Mouse (Mus musculus): ENCODE measurements around the gene Hoxb5.

The Hoxb5 gene

DNA sequence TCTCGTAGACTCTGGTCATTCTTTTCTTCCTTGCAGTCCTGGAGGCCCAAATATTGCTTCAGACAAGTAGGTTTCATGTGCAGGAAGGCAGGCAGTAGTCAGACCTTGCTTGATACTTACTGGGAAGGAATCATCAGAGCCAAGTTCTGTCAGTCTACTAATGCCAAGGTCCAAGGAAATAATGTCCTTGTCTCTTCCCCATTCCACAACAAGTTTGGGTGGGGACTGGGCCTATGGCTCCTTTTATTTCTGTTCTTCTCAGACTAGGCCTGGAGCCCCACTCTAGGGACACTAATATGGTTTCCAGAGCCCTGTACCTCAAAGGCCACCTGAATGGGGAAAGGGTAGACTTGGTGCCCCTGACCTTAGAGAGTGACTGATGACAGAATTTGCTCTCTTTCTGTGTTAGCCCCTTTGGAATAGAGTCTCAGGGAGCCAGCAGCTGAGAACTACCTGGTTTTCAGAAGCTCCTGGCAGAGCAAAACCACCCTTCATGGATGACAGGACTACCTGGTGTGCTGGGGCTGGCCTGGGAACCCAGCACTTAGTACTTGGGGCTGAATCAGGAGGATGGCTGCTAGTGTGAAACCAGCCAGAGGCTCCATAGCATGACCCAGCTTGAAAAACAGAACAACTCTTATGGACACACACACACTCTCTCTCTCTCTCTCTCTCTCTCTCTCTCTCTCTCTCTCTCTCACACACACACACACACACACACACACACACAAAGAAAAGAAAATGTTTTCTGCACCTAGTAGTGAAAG is 14.5 kb upstream of the Hoxb5 start:
- no peaks in the 10 kb centered on the region for H3K36me3 ChIP-seq (ENCODE audit: insufficient read depth, low read length)
- H3K4me1 ChIP-seq (replicated peaks; ENCODE audit: low read depth, low read length), result peaks cover 52% of the 10 kb centered on the region
- TF ChIP-seq POU5F1 (IDR thresholded peaks at IDR 0.05; ENCODE audit: borderline replicate concordance, low read length), result no peak
- TF ChIP-seq CTCF (conservative IDR thresholded peaks at IDR 0.05; ENCODE audit: low read length), result no peak
- TF ChIP-seq NANOG (IDR thresholded peaks at IDR 0.05; ENCODE audit: borderline replicate concordance, low read length), result no peak
- peaks cover 97% of the 10 kb centered on the region for H3K27me3 ChIP-seq (ENCODE audit: insufficient read depth, low read length)
- H3K9me3 ChIP-seq (ENCODE audit: low read length), result no peaks in the 10 kb centered on the region
- no peak overlapping the region for H3K4me3 ChIP-seq (replicated peaks; ENCODE audit: low read length)

DNA sequence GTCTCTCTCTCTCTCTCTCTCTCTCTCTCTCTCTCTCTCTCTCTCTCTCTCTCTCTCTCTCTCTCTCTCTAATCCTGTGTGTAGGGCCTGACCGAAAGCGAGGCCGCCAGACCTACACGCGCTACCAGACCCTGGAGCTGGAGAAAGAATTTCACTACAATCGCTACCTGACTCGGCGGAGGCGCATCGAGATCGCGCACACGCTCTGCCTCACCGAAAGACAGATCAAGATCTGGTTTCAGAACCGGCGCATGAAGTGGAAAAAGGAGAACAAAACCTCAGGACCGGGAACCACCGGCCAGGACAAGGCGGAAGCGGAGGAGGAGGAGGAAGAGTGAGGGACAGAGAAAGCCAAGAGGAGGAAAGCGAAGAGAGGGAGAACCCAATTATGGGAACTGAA is 13.8 kb upstream of the Hoxb5 start:
- TF ChIP-seq POU5F1 (IDR thresholded peaks at IDR 0.05; ENCODE audit: borderline replicate concordance, low read length), result no peak
- H3K4me3 ChIP-seq (replicated peaks; ENCODE audit: low read length), result no peak overlapping the region
- H3K27me3 ChIP-seq (ENCODE audit: insufficient read depth, low read length), result peaks cover 98% of the 10 kb centered on the region
- H3K36me3 ChIP-seq (ENCODE audit: insufficient read depth, low read length), result no peaks in the 10 kb centered on the region
- peaks cover 51% of the 10 kb centered on the region for H3K4me1 ChIP-seq (replicated peaks; ENCODE audit: low read depth, low read length)
- no peaks in the 10 kb centered on the region for H3K9me3 ChIP-seq (ENCODE audit: low read length)

DNA sequence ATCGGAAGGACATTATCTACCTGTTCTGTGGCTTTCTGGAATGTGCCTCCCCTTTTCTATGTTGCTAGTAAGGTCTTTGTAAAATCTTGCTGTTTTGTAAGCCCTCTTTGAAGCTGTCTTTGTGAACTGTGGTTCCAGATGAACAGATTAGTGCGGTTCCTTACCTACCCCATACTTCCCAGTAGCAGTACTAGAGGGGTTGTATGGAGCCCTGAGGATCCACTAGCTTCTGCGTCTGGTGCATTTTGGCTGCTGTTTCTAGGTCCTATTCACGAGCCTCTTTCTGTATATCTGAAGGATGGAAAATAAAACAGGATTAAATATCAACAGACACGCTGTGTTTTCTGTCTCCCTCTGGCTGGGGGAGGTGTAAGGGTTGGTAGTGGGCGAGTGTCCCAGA is 13.3 kb upstream of the Hoxb5 start:
- TF ChIP-seq NANOG (IDR thresholded peaks at IDR 0.05; ENCODE audit: borderline replicate concordance, low read length), result no peak
- Histone ChIP-seq H3K4me1 (replicated peaks; ENCODE audit: low read depth, low read length) (peaks cover 52% of the 10 kb centered on the region), H3K27me3 (ENCODE audit: insufficient read depth, low read length) (peaks cover 98% of the 10 kb centered on the region), H3K9me3 (ENCODE audit: low read length) (no peaks in the 10 kb centered on the region), H3K36me3 (ENCODE audit: insufficient read depth, low read length) (no peaks in the 10 kb centered on the region), H3K4me3 (replicated peaks; ENCODE audit: low read length) (no peak overlapping the region)

DNA sequence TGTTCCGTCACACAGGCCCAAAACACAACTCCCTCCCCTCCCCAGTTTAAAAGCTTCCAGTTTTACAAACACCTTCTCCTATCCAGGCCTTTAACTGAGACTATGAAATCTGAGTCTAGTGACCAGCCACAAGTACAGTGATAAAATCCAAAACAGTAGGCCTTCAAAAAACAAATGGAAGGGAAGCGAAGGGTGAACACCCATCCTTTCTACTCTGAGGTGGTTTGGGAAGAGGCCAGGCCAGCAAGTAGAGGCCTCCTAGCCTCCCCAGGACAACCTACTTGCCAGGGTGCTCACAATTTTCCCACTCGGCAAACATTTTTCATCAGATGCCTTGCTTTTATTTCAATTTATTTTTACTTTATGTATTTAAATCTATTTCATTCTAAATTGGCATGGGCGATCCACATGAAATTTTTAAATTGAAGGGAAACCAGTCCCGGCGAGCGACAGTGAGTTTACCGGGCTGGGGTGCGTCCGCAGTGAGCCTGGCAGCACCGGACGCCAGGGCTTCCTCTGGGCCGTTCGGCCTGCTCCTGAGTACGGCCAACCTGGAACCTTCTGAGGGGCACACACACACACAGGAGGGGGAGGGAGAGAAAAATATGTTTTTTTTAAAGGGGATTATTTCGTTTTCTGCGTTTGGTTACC is 12.3 kb upstream of the Hoxb5 start:
- peaks cover 59% of the 10 kb centered on the region for H3K4me1 ChIP-seq (replicated peaks; ENCODE audit: low read depth, low read length)

DNA sequence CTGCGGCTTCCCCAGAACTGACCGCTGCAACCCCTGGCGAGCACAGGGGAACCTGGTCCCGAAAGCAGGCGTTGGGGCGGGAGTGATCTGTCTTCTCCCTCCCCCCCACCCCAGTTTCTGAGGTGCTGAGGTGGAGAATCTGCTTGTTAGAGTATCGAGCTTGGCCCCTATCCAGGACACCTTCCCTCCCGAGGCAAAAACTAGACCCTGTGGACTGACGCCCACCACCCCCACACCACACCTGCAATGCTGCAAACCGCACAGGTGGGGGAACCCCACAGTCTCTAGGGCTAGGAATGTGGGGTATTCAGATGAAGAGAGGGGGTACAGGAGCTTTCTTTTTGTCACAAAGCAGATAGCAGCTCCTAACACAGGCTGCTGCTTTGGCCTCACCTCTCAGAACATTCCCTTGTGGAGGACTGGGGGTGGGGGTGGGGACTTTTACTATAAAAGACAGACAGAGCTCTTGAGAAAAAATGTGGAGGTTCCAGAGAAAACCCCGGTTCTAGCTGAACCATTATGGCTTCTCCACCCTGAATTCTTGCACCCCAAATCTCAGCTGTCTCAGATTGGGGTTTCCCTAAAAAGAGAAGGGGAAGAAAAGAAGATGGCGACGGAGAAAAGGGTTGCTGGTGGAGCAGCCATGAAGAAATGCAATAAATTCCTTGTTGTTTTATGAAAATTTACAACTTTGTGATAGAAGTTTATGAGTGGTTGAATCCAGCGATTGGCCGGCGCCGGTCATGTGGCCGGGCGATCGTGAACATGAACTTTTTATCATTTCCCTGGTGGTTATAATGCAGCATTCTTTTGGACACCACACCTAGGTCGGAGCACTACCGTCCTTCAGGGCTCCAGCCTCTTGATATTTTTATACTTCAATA is 11.2 kb upstream of the Hoxb5 start, which contains the start of gene Hoxb6:
Hoxb6 (plus strand) TSS at position 796 of the 884 bp plus-strand sequence.
- peaks cover 52% of the 10 kb centered on the region for H3K4me1 ChIP-seq (replicated peaks; ENCODE audit: low read depth, low read length)
- no peaks in the 10 kb centered on the region for H3K36me3 ChIP-seq (ENCODE audit: insufficient read depth, low read length)
- peaks cover 99% of the 10 kb centered on the region for H3K27me3 ChIP-seq (ENCODE audit: insufficient read depth, low read length)
- TF ChIP-seq POU5F1 (IDR thresholded peaks at IDR 0.05; ENCODE audit: borderline replicate concordance, low read length) (no peak), CTCF (conservative IDR thresholded peaks at IDR 0.05; ENCODE audit: low read length) (no peak), NANOG (IDR thresholded peaks at IDR 0.05; ENCODE audit: borderline replicate concordance, low read length) (no peak)
- H3K4me3 ChIP-seq (replicated peaks; ENCODE audit: low read length), result peak within 1 kb of the TSS; percentile 13; the same call in 1 of the 2 replicates
- H3K9me3 ChIP-seq (ENCODE audit: low read length), result no peaks in the 10 kb centered on the region

More for the DNA sequence above, 12.3 kb upstream of the Hoxb5 start:
- Histone ChIP-seq H3K36me3 (ENCODE audit: insufficient read depth, low read length) (no peaks in the 10 kb centered on the region), H3K9me3 (ENCODE audit: low read length) (no peaks in the 10 kb centered on the region), H3K27me3 (ENCODE audit: insufficient read depth, low read length) (peaks cover 99% of the 10 kb centered on the region), H3K4me3 (replicated peaks; ENCODE audit: low read length) (no peak overlapping the region)
- TF ChIP-seq CTCF (conservative IDR thresholded peaks at IDR 0.05; ENCODE audit: low read length), result no peak

DNA sequence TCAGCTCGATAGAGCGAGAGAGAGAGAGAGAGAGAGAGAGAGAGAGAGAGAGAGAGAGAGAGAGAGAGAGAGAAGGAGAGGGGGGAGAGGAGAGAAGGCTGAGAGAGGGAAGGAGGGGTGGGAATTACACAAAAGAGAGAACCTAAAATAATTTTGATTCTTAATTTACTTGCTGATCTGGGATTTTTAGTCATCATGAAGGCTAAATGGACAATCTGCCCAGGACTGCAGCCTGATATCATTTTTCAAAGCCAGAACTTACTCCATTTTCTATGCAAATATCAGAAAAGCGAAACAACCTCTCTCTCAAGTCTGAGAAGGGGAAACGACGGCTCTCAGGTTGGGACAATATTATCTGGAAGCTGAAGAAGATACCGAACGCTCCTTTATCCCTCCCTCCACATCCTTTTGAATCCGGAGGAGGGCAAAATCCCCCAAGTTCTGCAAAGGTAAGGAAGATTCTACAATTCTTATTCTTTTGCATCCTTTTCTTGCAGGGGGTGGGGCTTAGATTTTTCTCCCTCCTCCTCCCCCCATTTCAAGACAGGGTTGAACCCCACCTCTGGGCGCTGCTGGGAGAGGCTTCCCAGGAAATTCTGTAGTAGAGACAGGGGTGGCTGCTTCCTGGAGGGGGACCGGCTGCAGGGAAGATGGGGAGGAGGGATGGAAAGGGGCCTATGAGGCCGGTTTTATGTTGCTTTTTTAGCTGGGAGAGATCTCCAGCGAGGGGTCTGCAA is 10.4 kb upstream of the Hoxb5 start:
- TF ChIP-seq CTCF (conservative IDR thresholded peaks at IDR 0.05; ENCODE audit: low read length) (no peak), POU5F1 (IDR thresholded peaks at IDR 0.05; ENCODE audit: borderline replicate concordance, low read length) (no peak), NANOG (IDR thresholded peaks at IDR 0.05; ENCODE audit: borderline replicate concordance, low read length) (no peak)
- Histone ChIP-seq H3K27me3 (ENCODE audit: insufficient read depth, low read length) (peaks cover 99% of the 10 kb centered on the region), H3K4me1 (replicated peaks; ENCODE audit: low read depth, low read length) (peaks cover 44% of the 10 kb centered on the region), H3K4me3 (replicated peaks; ENCODE audit: low read length) (peak overlapping the region; percentile 13; the same call in 1 of the 2 replicates), H3K36me3 (ENCODE audit: insufficient read depth, low read length) (no peaks in the 10 kb centered on the region), H3K9me3 (ENCODE audit: low read length) (no peaks in the 10 kb centered on the region)

DNA sequence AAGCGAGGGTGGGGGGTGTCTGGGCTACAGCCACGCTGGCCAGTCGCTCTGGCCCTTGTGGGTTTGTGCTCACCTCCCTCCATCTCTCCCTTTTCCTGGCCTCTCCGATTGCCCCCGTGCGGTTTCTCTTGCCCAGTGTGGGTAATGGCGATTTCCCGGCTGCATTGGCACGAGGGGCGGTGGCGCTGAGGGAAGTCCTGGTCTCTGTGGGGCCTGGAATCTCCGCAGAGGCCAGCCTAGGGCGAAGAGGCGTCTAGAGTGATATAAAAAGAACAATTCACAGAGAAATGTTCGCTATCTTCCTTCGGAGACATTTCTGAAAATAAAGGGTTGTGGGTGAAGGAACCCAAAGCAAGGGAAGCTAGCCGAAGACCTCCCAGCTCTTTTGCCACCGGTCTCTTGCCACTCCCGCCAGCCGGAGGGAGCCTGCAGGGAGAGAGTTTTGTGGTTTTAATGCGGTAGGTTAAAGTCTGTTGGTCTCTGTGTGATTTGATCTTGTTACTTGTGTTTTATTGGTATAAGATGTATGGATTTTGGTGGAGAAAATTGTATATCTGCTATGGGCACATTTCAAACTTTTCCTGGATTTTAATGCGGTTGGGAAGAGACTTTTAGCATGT is 9.7 kb upstream of the Hoxb5 start:
- peaks cover 43% of the 10 kb centered on the region for H3K4me1 ChIP-seq (replicated peaks; ENCODE audit: low read depth, low read length)
- TF ChIP-seq POU5F1 (IDR thresholded peaks at IDR 0.05; ENCODE audit: borderline replicate concordance, low read length) (no peak), NANOG (IDR thresholded peaks at IDR 0.05; ENCODE audit: borderline replicate concordance, low read length) (no peak), CTCF (conservative IDR thresholded peaks at IDR 0.05; ENCODE audit: low read length) (no peak)
- H3K4me3 ChIP-seq (replicated peaks; ENCODE audit: low read length), result peak overlapping the region; percentile 13; the same call in 1 of the 2 replicates
- H3K27me3 ChIP-seq (ENCODE audit: insufficient read depth, low read length), result peaks cover 99% of the 10 kb centered on the region
- H3K9me3 ChIP-seq (ENCODE audit: low read length), result no peaks in the 10 kb centered on the region
- no peaks in the 10 kb centered on the region for H3K36me3 ChIP-seq (ENCODE audit: insufficient read depth, low read length)
